In the genomic region with DNA sequence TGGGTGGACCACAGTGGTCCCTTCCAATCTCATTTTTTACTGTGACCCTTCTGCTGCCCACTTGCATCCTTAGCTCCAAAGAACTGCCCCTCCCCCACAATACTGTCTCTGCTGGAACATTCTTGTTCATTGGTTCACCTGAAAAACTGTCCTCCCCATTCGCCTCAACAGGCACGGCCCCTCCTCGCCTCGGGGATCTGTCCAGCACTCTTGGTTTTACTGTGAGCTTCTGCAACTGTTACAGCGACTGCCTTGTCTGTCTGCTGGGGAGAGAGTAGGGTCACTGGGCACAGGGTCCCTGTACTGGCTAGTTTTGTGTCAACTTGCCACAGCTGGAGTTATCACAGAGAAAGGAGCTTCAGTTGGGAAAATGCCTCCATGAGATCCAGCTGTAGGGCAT, we compare ENCODE assay signal across 25 mouse cellular contexts. TPM values are rescaled to one million over a fixed set of nuclear protein-coding genes. Genes with fewer than 3 reads are reported as not detected.
"Had no signal": no experiment of that assay in that cellular context is flagged by ENCODE, and none has a peak within 500 bp of the region (broad histone marks: within the 10 kb centered on the region; RNA-seq: fewer than 3 reads in every experiment).

No protein-coding gene starts in this region.

- H3K9ac ChIP-seq: heart, embryonic 12.5 days; hindbrain, embryonic 12.5 days; hindbrain, embryonic 14.5 days; intestine, embryonic 15.5 days; limb, embryonic 12.5 days; liver, embryonic 13.5 days; liver, embryonic 15.5 days had no signal

- DNase-seq: gastrocnemius, postnatal 14 days; gastrocnemius, postnatal 36 days; heart, postnatal 10 days; heart, postnatal 4 days; kidney, adult 18-20 months; kidney, adult 8-10 months; kidney, postnatal 14 days; kidney, postnatal 4 days; liver; liver, embryonic 13.5 days had no signal

- H3K4me3 ChIP-seq: heart, embryonic 10.5 days; heart, embryonic 12.5 days; hindbrain, embryonic 10.5 days; hindbrain, embryonic 12.5 days; intestine, embryonic 15.5 days; layer of hippocampus, adult 2 months; left cerebral cortex, adult 2 months; limb, embryonic 10.5 days; limb, embryonic 12.5 days; liver, embryonic 13.5 days; liver, embryonic 15.5 days had no signal

- H3K4me2 ChIP-seq: heart, embryonic 12.5 days; hindbrain, embryonic 12.5 days; hindbrain, embryonic 14.5 days; intestine, embryonic 15.5 days; limb, embryonic 12.5 days; liver, embryonic 11.5 days; liver, embryonic 13.5 days; liver, embryonic 15.5 days had no signal

- H3K4me1 ChIP-seq: intestine, embryonic 15.5 days; liver, embryonic 13.5 days; liver, embryonic 15.5 days had no signal

- H3K27me3 ChIP-seq: heart, embryonic 12.5 days; hindbrain, embryonic 12.5 days; intestine, embryonic 15.5 days; limb, embryonic 12.5 days; liver, embryonic 13.5 days had no signal

- H3K9me3 ChIP-seq: heart, embryonic 10.5 days; heart, embryonic 12.5 days; hindbrain, embryonic 10.5 days; hindbrain, embryonic 12.5 days; intestine, embryonic 15.5 days; limb, embryonic 10.5 days; limb, embryonic 12.5 days; liver, embryonic 13.5 days; liver, embryonic 15.5 days had no signal

- H3K27ac ChIP-seq: heart, embryonic 10.5 days; hindbrain, embryonic 10.5 days; hindbrain, embryonic 12.5 days; hindbrain, embryonic 14.5 days; intestine, embryonic 15.5 days; layer of hippocampus, adult 2 months; left cerebral cortex, adult 2 months; limb, embryonic 10.5 days; limb, embryonic 12.5 days; liver, embryonic 13.5 days; liver, embryonic 15.5 days had no signal

- ATAC-seq: hindbrain, embryonic 16.5 days; inflammation-experienced regulatory T-cells, adult 6 months; intestine, embryonic 15.5 days; intestine, postnatal 0 days had no signal

- H3K36me3 ChIP-seq: heart, embryonic 10.5 days; heart, embryonic 12.5 days; hindbrain, embryonic 10.5 days; hindbrain, embryonic 12.5 days; intestine, embryonic 15.5 days; limb, embryonic 10.5 days; limb, embryonic 12.5 days; liver, embryonic 13.5 days; liver, embryonic 15.5 days had no signal

RNA-seq across cellular contexts. Expression of a gene that starts 24.7 kb away (rescaled TPM):
- polyA plus RNA-seq: heart, embryonic 10.5 days; liver, embryonic 11.5 days; liver, embryonic 15.5 days had no signal
